Mouse (Mus musculus): ENCODE data around the gene Ifrd2.

DNA sequence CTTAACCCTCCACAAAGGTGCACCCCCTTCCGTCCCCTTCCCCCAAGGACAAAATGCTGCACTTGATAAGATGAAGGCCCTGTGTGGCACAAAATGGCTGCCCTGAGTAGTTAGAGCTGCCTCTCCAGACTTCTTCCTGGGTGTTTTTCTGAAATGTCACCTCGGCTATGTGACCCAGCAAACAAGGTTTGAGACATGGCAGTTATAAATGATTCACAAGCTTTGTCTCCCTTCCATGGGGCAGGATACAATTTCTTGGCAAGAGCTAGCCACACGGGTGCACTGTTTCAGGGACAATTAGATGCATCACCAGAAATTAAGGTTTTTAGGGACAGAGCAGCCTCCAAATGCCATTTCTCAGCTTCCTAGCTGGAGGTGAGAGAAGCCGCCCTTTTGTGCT, 47.0 kb upstream of the Ifrd2 start:
- TF ChIP-seq CTCF (IDR thresholded peaks at IDR 0.05; ENCODE audit: extremely low read depth, insufficient read depth, insufficient read length, insufficient replicate concordance) (no peak), POLR2A (IDR thresholded peaks at IDR 0.05; ENCODE audit: low read depth, low read length) (no peak)
